Mouse (Mus musculus) ES-E14 (cell line): Measurements from ENCODE around the gene Edrf1.

ENCODE experiments used
- CHD2 ChIP-seq: IDR thresholded peaks from 2 replicates; pipeline ENCODE4 v1.6.1; 2014; ENCODE audit warnings: mild to moderate bottlenecking, low read depth, low read length, inconsistent platforms
- HCFC1 ChIP-seq: IDR thresholded peaks from 2 replicates; pipeline ENCODE4 v1.6.1; 2012; ENCODE audit warnings: low read length, inconsistent platforms, borderline replicate concordance; ENCODE audit not compliant: insufficient read depth
- ZC3H11A ChIP-seq: IDR thresholded peaks from 2 replicates; pipeline ENCODE4 v1.6.1; 2012; ENCODE audit warnings: low read depth, mild to moderate bottlenecking, inconsistent platforms, low read length, borderline replicate concordance

- TF ChIP-seq ZC3H11A: no peak
- no peak for TF ChIP-seq CHD2
- TF ChIP-seq HCFC1: no peak
These were observed 31.7 kb downstream of the Edrf1 start for GRCm38 (mm10) chr7:133669071-133669470.
